Mouse (Mus musculus) lung, embryonic 16.5 days (tissue): ENCODE results near the gene Med24. TPM values are rescaled to one million over a fixed set of nuclear protein-coding genes. Genes with fewer than 3 reads are reported as not detected.

Experiments used
- polyA plus RNA-seq: library from polyadenylated mRNA; unstranded; fragments of >200 nt; fragmentation: Nextera tagmentation; extraction: Ambion mirVana; gene quantifications from 2 replicates; pipeline ENCODE4 v1.2.1, GENCODE M21; 2015

The Med24 gene
- polyA plus RNA-seq, 1 experiment from 2014 or later, result 57.8 TPM

Other genes with a start within 250 kb of the Med24 start
- 0.33 and 1.1 TPM in 2 replicates for gene Ikzf3, start 183.4 kb downstream of the Med24 start, polyA plus RNA-seq
- 0.18 TPM in 1 of 2 replicates, not detected in the other for gene Zpbp2, start 178.3 kb downstream of the Med24 start, polyA plus RNA-seq
- gene Ormdl3, start 142.1 kb downstream of the Med24 start, polyA plus RNA-seq, result 50.8 and 51.2 TPM in 2 replicates
- not detected in 2 replicates for gene Lrrc3c, start 131.1 kb downstream of the Med24 start, polyA plus RNA-seq
- 0.69 and 1.2 TPM in 2 replicates for gene Gm12355, start 103.8 kb downstream of the Med24 start, polyA plus RNA-seq
- not detected in 2 replicates for gene Gsdma3, start 103.1 kb downstream of the Med24 start, polyA plus RNA-seq
- gene Gsdma2, start 82.7 kb downstream of the Med24 start, polyA plus RNA-seq, result not detected in 2 replicates
- gene Gsdma, start 65.1 kb downstream of the Med24 start, polyA plus RNA-seq, result 0.09 TPM in 1 of 2 replicates, not detected in the other
- 165 and 177 TPM in 2 replicates for gene Psmd3, start 46.9 kb downstream of the Med24 start, polyA plus RNA-seq
- gene Csf3, start 28.2 kb downstream of the Med24 start, polyA plus RNA-seq, result not detected in 2 replicates
- gene Thra, start 11.2 kb upstream of the Med24 start, polyA plus RNA-seq, result 36.3 and 36.4 TPM in 2 replicates
- gene Nr1d1, start 45.9 kb upstream of the Med24 start, polyA plus RNA-seq, result 1.4 and 1.6 TPM in 2 replicates
- 19.4 and 20.3 TPM in 2 replicates for gene Msl1, start 66.1 kb upstream of the Med24 start, polyA plus RNA-seq
- 33.2 and 36.6 TPM in 2 replicates for gene Casc3, start 75.5 kb upstream of the Med24 start, polyA plus RNA-seq
- gene Rapgefl1, start 107.3 kb upstream of the Med24 start, polyA plus RNA-seq, result 1.3 and 1.4 TPM in 2 replicates
- 4.6 and 4.8 TPM in 2 replicates for gene Wipf2, start 134.2 kb upstream of the Med24 start, polyA plus RNA-seq
- 34.0 and 38.3 TPM in 2 replicates for gene Cdc6, start 178.4 kb upstream of the Med24 start, polyA plus RNA-seq
- gene Rara, start 198.4 kb upstream of the Med24 start, polyA plus RNA-seq, result 35.4 and 37.2 TPM in 2 replicates